Mouse (Mus musculus): ENCODE results near the gene Kcnab2. TPM values are rescaled to one million over a fixed set of nuclear protein-coding genes. Genes with fewer than 3 reads are reported as not detected.
A peak's percentile ranks its signal among the peaks of the same experiment; 100 is the strongest.

Gene Kcnab2
- polyA plus RNA-seq, 1 experiment from 2014 or later = 23.6 TPM

DNA sequence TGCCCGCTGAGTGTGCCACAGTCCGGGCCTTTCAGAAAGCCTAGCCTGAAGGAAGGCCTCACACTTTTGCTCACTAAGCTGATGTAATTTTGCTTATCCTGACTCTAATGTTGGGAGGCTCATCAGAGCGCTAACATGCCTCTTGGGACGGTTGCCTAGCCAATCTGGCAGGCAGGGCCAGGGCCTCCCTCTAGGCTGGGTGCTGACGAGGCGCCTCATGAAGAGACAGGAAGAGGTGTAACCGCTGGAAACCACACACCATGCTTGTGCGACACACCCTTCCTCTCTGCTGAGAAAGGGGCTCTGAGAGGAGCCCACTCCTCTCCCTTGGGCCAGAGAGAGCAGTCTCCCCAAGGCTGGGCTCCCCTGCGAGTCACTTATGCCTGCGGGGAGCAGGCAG is 31.5 kb downstream of the Kcnab2 start:
- no peak overlapping the region for H3K27ac ChIP-seq (replicated peaks; ENCODE audit: low read depth, low read length)
- no peaks in the 10 kb centered on the region for H3K27me3 ChIP-seq (ENCODE audit: control insufficient read depth, insufficient read depth, low read length)
- no peak overlapping the region for H3K9ac ChIP-seq (replicated peaks; ENCODE audit: low read length)
- H3K36me3 ChIP-seq (ENCODE audit: control insufficient read depth, insufficient read depth, low read length) = no peaks in the 10 kb centered on the region
- ATAC-seq (ENCODE audit: low FRiP score, low TSS enrichment) (no peak), DNase-seq (no peak)
- no peak overlapping the region for H3K4me2 ChIP-seq (ENCODE audit: low read length)
- H3K9me3 ChIP-seq (ENCODE audit: control insufficient read depth, low read length) = no peaks in the 10 kb centered on the region
- H3K4me1 ChIP-seq (ENCODE audit: control insufficient read depth, insufficient read depth, low read length) = no peaks in the 10 kb centered on the region
- H3K4me3 ChIP-seq (replicated peaks; ENCODE audit: low read depth, low read length) = no peak overlapping the region
- WGBS = 85% methylated on average over 10 of the region's 10 CpGs

DNA sequence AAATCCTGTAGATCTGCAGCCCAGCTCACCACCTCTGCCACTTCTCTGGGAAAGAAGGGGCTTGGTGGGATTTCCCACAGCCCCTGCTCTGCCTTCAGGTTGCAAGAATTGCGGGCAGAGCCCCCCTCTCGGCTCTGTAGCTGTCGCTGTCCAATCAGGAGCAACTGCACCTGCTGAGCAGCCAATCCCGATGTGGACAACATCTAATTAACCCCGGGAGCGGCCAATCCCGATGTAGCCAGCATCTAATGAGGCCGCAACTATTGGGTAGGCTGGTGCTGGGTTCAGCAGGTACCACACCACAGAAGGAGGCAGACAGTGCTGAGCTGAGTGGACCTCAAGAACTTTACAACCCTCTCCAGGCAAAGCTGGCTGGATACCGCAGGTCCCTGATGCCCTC is 36.1 kb downstream of the Kcnab2 start:
- no peak overlapping the region for H3K4me2 ChIP-seq (ENCODE audit: low read length)
- no peak overlapping the region for H3K27ac ChIP-seq (replicated peaks; ENCODE audit: low read depth, low read length)
- no peaks in the 10 kb centered on the region for H3K9me3 ChIP-seq (ENCODE audit: control insufficient read depth, low read length)
- no peak overlapping the region for H3K9ac ChIP-seq (replicated peaks; ENCODE audit: low read length)
- 28% methylated on average over 9 of the region's 9 CpGs for WGBS
- ATAC-seq (ENCODE audit: low FRiP score, low TSS enrichment) = no peak
- DNase-seq = peak; percentile 44
- H3K27me3 ChIP-seq (ENCODE audit: control insufficient read depth, insufficient read depth, low read length) = no peaks in the 10 kb centered on the region
- H3K4me3 ChIP-seq (replicated peaks; ENCODE audit: low read depth, low read length) = no peak overlapping the region
- no peaks in the 10 kb centered on the region for H3K4me1 ChIP-seq (ENCODE audit: control insufficient read depth, insufficient read depth, low read length)
- H3K36me3 ChIP-seq (ENCODE audit: control insufficient read depth, insufficient read depth, low read length) = no peaks in the 10 kb centered on the region

DNA sequence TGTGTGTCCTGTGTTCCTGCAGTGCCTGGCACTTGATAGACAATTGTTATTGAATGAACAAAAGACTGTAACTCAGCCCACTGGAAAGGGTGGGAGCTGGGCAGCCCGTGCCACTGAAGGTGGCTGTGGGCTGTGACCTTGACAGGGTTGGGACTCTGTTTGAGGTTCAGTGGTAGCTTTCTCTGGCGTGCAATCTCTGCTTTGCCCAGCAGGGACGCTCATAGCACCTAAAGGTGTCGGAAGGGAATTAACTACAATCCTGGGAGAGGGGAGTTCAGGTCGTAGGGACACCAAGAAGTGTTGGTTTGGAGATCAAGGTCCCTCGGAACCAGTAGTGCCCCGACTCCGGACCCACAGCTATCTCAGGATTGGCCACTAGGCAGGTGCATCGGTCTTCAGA is 36.8 kb downstream of the Kcnab2 start:
- DNase-seq = no peak
- Histone ChIP-seq H3K9ac (replicated peaks; ENCODE audit: low read length) (no peak overlapping the region), H3K9me3 (ENCODE audit: control insufficient read depth, low read length) (no peaks in the 10 kb centered on the region), H3K27me3 (ENCODE audit: control insufficient read depth, insufficient read depth, low read length) (no peaks in the 10 kb centered on the region), H3K4me3 (replicated peaks; ENCODE audit: low read depth, low read length) (no peak overlapping the region), H3K27ac (replicated peaks; ENCODE audit: low read depth, low read length) (no peak overlapping the region), H3K4me1 (ENCODE audit: control insufficient read depth, insufficient read depth, low read length) (no peaks in the 10 kb centered on the region), H3K36me3 (ENCODE audit: control insufficient read depth, insufficient read depth, low read length) (no peaks in the 10 kb centered on the region), H3K4me2 (ENCODE audit: low read length) (no peak overlapping the region)
- no peak for ATAC-seq (ENCODE audit: low FRiP score, low TSS enrichment)
- 66% methylated on average over 9 of the region's 9 CpGs for WGBS

DNA sequence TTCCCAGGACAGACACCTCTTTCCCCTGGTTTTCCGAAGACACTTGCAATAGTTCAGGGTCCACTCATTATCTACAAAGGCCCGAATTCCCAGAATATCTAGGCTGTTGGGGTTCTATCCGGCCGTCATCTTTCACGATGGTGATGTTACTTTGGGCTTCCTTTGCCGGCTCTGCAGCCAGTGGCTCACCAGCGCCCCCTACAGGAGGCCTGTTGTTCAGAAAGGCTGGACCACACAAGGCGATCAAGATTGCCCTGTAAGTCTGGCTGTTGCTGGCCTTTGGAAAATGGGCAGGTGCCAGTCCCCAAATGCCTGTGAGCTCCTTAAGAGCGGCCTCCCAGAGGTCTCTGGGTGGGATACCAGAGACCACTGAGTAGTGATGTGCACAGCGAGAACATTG is 42.4 kb downstream of the Kcnab2 start:
- Histone ChIP-seq H3K4me1 (ENCODE audit: control insufficient read depth, insufficient read depth, low read length) (no peaks in the 10 kb centered on the region), H3K27me3 (ENCODE audit: control insufficient read depth, insufficient read depth, low read length) (no peaks in the 10 kb centered on the region), H3K36me3 (ENCODE audit: control insufficient read depth, insufficient read depth, low read length) (no peaks in the 10 kb centered on the region), H3K9me3 (ENCODE audit: control insufficient read depth, low read length) (no peaks in the 10 kb centered on the region), H3K4me2 (ENCODE audit: low read length) (peak overlapping the region; percentile 58), H3K4me3 (replicated peaks; ENCODE audit: low read depth, low read length) (peak overlapping the region; percentile 20), H3K9ac (replicated peaks; ENCODE audit: low read length) (peak overlapping the region; percentile 9; the same call in 1 of the 2 replicates), H3K27ac (replicated peaks; ENCODE audit: low read depth, low read length) (no peak overlapping the region)
- DNase-seq (peak; percentile 90), ATAC-seq (ENCODE audit: low FRiP score, low TSS enrichment) (peak; percentile 57; the same call in 1 of the 2 replicates)
- 9% methylated on average over 10 of the region's 10 CpGs for WGBS

DNA sequence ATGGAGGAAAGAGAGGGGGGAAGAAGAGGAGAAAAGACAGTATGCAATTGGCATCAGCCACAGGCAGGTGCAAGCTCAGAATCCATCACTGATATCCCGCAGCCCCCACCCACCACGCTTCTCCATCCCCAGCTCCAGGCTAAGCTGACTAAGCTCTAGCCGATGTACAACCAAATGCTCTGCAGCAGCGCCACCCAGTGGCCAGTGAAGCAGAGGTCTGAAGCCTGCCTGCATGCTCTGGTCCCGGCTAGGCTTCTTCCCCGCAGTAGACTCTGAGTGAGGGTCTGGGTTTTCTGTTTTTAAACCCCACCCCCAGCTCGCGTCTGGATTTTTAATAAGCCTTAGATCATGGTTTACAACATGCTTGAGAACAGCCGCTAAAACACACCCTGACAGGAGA is 42.8 kb downstream of the Kcnab2 start:
- H3K27me3 ChIP-seq (ENCODE audit: control insufficient read depth, insufficient read depth, low read length) = no peaks in the 10 kb centered on the region
- peak overlapping the region; percentile 9; the same call in 1 of the 2 replicates for H3K9ac ChIP-seq (replicated peaks; ENCODE audit: low read length)
- DNase-seq (peak; percentile 97), ATAC-seq (ENCODE audit: low FRiP score, low TSS enrichment) (peak; percentile 90)
- WGBS = 1% methylated on average over 9 of the region's 9 CpGs
- peak overlapping the region; percentile 58 for H3K4me2 ChIP-seq (ENCODE audit: low read length)
- H3K4me3 ChIP-seq (replicated peaks; ENCODE audit: low read depth, low read length) = peak overlapping the region; percentile 20
- H3K27ac ChIP-seq (replicated peaks; ENCODE audit: low read depth, low read length) = no peak overlapping the region
- H3K4me1 ChIP-seq (ENCODE audit: control insufficient read depth, insufficient read depth, low read length) = no peaks in the 10 kb centered on the region
- no peaks in the 10 kb centered on the region for H3K9me3 ChIP-seq (ENCODE audit: control insufficient read depth, low read length)
- no peaks in the 10 kb centered on the region for H3K36me3 ChIP-seq (ENCODE audit: control insufficient read depth, insufficient read depth, low read length)

GRCm38 (mm10) chr4:152432308-152432707 is 45.4 kb downstream of the Kcnab2 start:
- no peaks in the 10 kb centered on the region for H3K36me3 ChIP-seq (ENCODE audit: control insufficient read depth, insufficient read depth, low read length)
- no peaks in the 10 kb centered on the region for H3K9me3 ChIP-seq (ENCODE audit: control insufficient read depth, low read length)
- no peak overlapping the region for H3K4me3 ChIP-seq (replicated peaks; ENCODE audit: low read depth, low read length)
- 54% methylated on average over 5 of the region's 5 CpGs for WGBS
- DNase-seq (peak; percentile 44), ATAC-seq (ENCODE audit: low FRiP score, low TSS enrichment) (no peak)
- no peaks in the 10 kb centered on the region for H3K27me3 ChIP-seq (ENCODE audit: control insufficient read depth, insufficient read depth, low read length)
- H3K4me2 ChIP-seq (ENCODE audit: low read length) = no peak overlapping the region
- H3K27ac ChIP-seq (replicated peaks; ENCODE audit: low read depth, low read length) = no peak overlapping the region
- H3K4me1 ChIP-seq (ENCODE audit: control insufficient read depth, insufficient read depth, low read length) = no peaks in the 10 kb centered on the region
- H3K9ac ChIP-seq (replicated peaks; ENCODE audit: low read length) = no peak overlapping the region

GRCm38 (mm10) chr4:152428259-152428658 is 49.4 kb downstream of the Kcnab2 start:
- Histone ChIP-seq H3K9ac (replicated peaks; ENCODE audit: low read length) (no peak overlapping the region), H3K27ac (replicated peaks; ENCODE audit: low read depth, low read length) (no peak overlapping the region), H3K4me3 (replicated peaks; ENCODE audit: low read depth, low read length) (no peak overlapping the region), H3K27me3 (ENCODE audit: control insufficient read depth, insufficient read depth, low read length) (no peaks in the 10 kb centered on the region), H3K4me2 (ENCODE audit: low read length) (no peak overlapping the region), H3K36me3 (ENCODE audit: control insufficient read depth, insufficient read depth, low read length) (no peaks in the 10 kb centered on the region), H3K9me3 (ENCODE audit: control insufficient read depth, low read length) (no peaks in the 10 kb centered on the region), H3K4me1 (ENCODE audit: control insufficient read depth, insufficient read depth, low read length) (no peaks in the 10 kb centered on the region)
- WGBS = 56% methylated on average over 8 of the region's 8 CpGs
- ATAC-seq (ENCODE audit: low FRiP score, low TSS enrichment) (no peak), DNase-seq (no peak)

- H3K9ac ChIP-seq (replicated peaks; ENCODE audit: low read length) = no peak overlapping the region
- no peaks in the 10 kb centered on the region for H3K36me3 ChIP-seq (ENCODE audit: control insufficient read depth, insufficient read depth, low read length)
- H3K27ac ChIP-seq (replicated peaks; ENCODE audit: low read depth, low read length) = no peak overlapping the region
- no peak overlapping the region for H3K4me2 ChIP-seq (ENCODE audit: low read length)
- H3K4me1 ChIP-seq (ENCODE audit: control insufficient read depth, insufficient read depth, low read length) = no peaks in the 10 kb centered on the region
- H3K4me3 ChIP-seq (replicated peaks; ENCODE audit: low read depth, low read length) = no peak overlapping the region
- no peaks in the 10 kb centered on the region for H3K27me3 ChIP-seq (ENCODE audit: control insufficient read depth, insufficient read depth, low read length)
- WGBS = 70% methylated on average over 5 of the region's 5 CpGs
- no peaks in the 10 kb centered on the region for H3K9me3 ChIP-seq (ENCODE audit: control insufficient read depth, low read length)
- no peak for DNase-seq
- no peak for ATAC-seq (ENCODE audit: low FRiP score, low TSS enrichment)
Observed at GRCm38 (mm10) chr4:152424922-152425321, 52.7 kb downstream of the Kcnab2 start.

GRCm38 (mm10) chr4:152424341-152424740 is 53.3 kb downstream of the Kcnab2 start:
- Histone ChIP-seq H3K9me3 (ENCODE audit: control insufficient read depth, low read length) (no peaks in the 10 kb centered on the region), H3K27ac (replicated peaks; ENCODE audit: low read depth, low read length) (no peak overlapping the region), H3K4me3 (replicated peaks; ENCODE audit: low read depth, low read length) (no peak overlapping the region), H3K9ac (replicated peaks; ENCODE audit: low read length) (no peak overlapping the region), H3K4me2 (ENCODE audit: low read length) (no peak overlapping the region), H3K27me3 (ENCODE audit: control insufficient read depth, insufficient read depth, low read length) (no peaks in the 10 kb centered on the region), H3K4me1 (ENCODE audit: control insufficient read depth, insufficient read depth, low read length) (no peaks in the 10 kb centered on the region), H3K36me3 (ENCODE audit: control insufficient read depth, insufficient read depth, low read length) (no peaks in the 10 kb centered on the region)
- WGBS = 42% methylated on average over 4 of the region's 4 CpGs
- DNase-seq (peak; percentile 41), ATAC-seq (ENCODE audit: low FRiP score, low TSS enrichment) (no peak)
